Mouse (Mus musculus) kidney, embryonic 15.5 days (tissue): ENCODE results near the gene Rrp8. TPM values are rescaled to one million over a fixed set of nuclear protein-coding genes. Genes with fewer than 3 reads are reported as not detected.
A peak's percentile ranks its signal among the peaks of the same experiment; 100 is the strongest.

Source experiments
- ATAC-seq: fragments of 200-750 bp; cut with Nextera tagmentation; replicated peaks from 2 replicates; pipeline ENCODE4 v1.8.0; 2017; ENCODE audit warnings: moderate TSS enrichment; ENCODE audit not compliant: low FRiP score
- H3K27ac ChIP-seq: fragments of 300-500 bp; sonication (generic); 2 replicates; pipeline ENCODE4 v1.5.1; 2015; ENCODE audit warnings: mild to moderate bottlenecking, inconsistent platforms
- H3K27me3 ChIP-seq: fragments of 300-500 bp; sonication (generic); 2 replicates; pipeline ENCODE4 v1.6.1; 2015; ENCODE audit warnings: inconsistent platforms
- H3K36me3 ChIP-seq: fragments of 300-500 bp; sonication (generic); 2 replicates; pipeline ENCODE4 v1.6.1; 2015; ENCODE audit warnings: inconsistent platforms
- H3K4me1 ChIP-seq: fragments of 300-500 bp; sonication (generic); 2 replicates; pipeline ENCODE4 v1.6.1; 2015; ENCODE audit warnings: inconsistent platforms
- H3K4me2 ChIP-seq: fragments of 300-500 bp; sonication (generic); 2 replicates; pipeline ENCODE4 v1.6.1; 2015; ENCODE audit warnings: moderate library complexity, mild to moderate bottlenecking, inconsistent platforms
- H3K4me3 ChIP-seq: fragments of 300-500 bp; sonication (generic); replicated peaks from 2 replicates; pipeline ENCODE4 v1.5.1; 2015; ENCODE audit warnings: mild to moderate bottlenecking, inconsistent platforms
- H3K9ac ChIP-seq: fragments of 300-500 bp; sonication (generic); 2 replicates; pipeline ENCODE4 v1.6.1; 2015; ENCODE audit warnings: mild to moderate bottlenecking, inconsistent platforms
- H3K9me3 ChIP-seq: fragments of 300-500 bp; sonication (generic); replicated peaks from 2 replicates; pipeline ENCODE4 v1.6.1; 2016; ENCODE audit warnings: inconsistent platforms
- WGBS: fragments of 180-500 bp; shearing (Covaris S2); methylation state at CpG from one replicate; pipeline ENCODE4 v1.1.7; 2015; ENCODE audit warnings: mixed read lengths; 5-methylcytosine and 5-hydroxymethylcytosine counted together
- polyA plus RNA-seq: library from polyadenylated mRNA; unstranded; fragments of >200 nt; fragmentation: Nextera tagmentation; extraction: Ambion mirVana; gene quantifications from 2 replicates; pipeline ENCODE4 v1.2.1, GENCODE M21; 2015

The Rrp8 gene
- polyA plus RNA-seq, 1 experiment from 2014 or later = 44.8 TPM

DNA sequence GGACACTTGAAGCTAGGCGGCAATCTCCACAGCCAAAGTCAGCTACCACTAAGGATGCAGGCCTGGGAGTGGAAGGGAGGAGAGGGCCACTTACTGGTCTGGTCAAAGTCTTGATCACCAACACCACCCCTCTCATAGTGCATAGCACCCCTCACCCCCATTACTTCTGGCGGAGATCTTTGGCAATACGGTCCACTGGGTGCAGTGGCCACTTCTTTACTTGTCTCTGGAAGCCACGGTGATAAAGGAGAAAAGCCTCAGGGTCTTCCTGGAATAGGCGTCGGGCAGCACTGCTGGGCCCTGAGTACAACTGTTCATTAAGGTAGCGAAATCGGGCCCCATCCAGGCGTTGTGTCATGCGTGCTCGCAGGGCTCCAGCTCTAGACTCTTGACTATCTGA lies 3.3 kb downstream of the Rrp8 start:
- H3K4me2 ChIP-seq = no peak overlapping the region
- H3K27ac ChIP-seq = no peak overlapping the region
- no peak for ATAC-seq
- no peak overlapping the region for H3K9ac ChIP-seq
- H3K27me3 ChIP-seq = no peaks in the 10 kb centered on the region
- WGBS = 93% methylated on average over 11 of the region's 11 CpGs
- peaks cover 27% of the 10 kb centered on the region for H3K4me1 ChIP-seq
- no peaks in the 10 kb centered on the region for H3K9me3 ChIP-seq
- no peak overlapping the region for H3K4me3 ChIP-seq
- peaks cover 61% of the 10 kb centered on the region for H3K36me3 ChIP-seq

GRCm38 (mm10) chr7:105728701-105729428 lies 8.3 kb downstream of the Rrp8 start:
- H3K36me3 ChIP-seq = peaks cover 58% of the 10 kb centered on the region
- no peak overlapping the region for H3K4me2 ChIP-seq
- no peak overlapping the region for H3K27ac ChIP-seq
- no peaks in the 10 kb centered on the region for H3K27me3 ChIP-seq
- no peaks in the 10 kb centered on the region for H3K4me1 ChIP-seq
- H3K9me3 ChIP-seq = no peaks in the 10 kb centered on the region
- WGBS = 76% methylated on average over 6 of the region's 6 CpGs
- no peak overlapping the region for H3K4me3 ChIP-seq
- no peak overlapping the region for H3K9ac ChIP-seq
- ATAC-seq = no peak

DNA sequence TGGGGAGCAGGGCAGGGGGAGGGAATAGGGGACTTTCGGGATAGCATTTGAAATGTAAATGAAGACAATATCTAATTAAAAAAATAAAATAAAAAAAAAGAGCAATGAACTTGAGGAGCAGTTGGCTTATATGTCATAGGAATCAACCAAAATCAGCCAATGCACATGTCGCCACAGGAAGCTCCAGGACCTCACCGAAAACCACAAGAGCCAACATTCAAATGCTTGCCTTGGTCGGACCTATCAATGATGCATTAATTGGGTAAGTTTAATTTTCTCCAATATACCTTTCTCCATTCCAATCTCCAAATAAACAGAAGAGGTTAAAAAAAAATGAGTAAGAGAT lies 10.2 kb downstream of the Rrp8 start:
- no peak for ATAC-seq
- Histone ChIP-seq H3K4me1 (no peaks in the 10 kb centered on the region), H3K36me3 (peaks cover 39% of the 10 kb centered on the region), H3K27ac (no peak overlapping the region), H3K27me3 (no peaks in the 10 kb centered on the region), H3K4me2 (no peak overlapping the region), H3K4me3 (no peak overlapping the region), H3K9ac (no peak overlapping the region), H3K9me3 (no peaks in the 10 kb centered on the region)
- WGBS = 89% methylated on average over 4 of the region's 4 CpGs

- H3K27me3 ChIP-seq = no peaks in the 10 kb centered on the region
- peak; percentile 71 for ATAC-seq
- H3K27ac ChIP-seq = no peak overlapping the region
- no peak overlapping the region for H3K4me3 ChIP-seq
- peaks cover 33% of the 10 kb centered on the region for H3K36me3 ChIP-seq
- H3K4me1 ChIP-seq = no peaks in the 10 kb centered on the region
- H3K9ac ChIP-seq = no peak overlapping the region
- 82% methylated on average over 4 of the region's 4 CpGs for WGBS
- no peaks in the 10 kb centered on the region for H3K9me3 ChIP-seq
- no peak overlapping the region for H3K4me2 ChIP-seq
Measured at GRCm38 (mm10) chr7:105726144-105726979, 10.8 kb downstream of the Rrp8 start.

DNA sequence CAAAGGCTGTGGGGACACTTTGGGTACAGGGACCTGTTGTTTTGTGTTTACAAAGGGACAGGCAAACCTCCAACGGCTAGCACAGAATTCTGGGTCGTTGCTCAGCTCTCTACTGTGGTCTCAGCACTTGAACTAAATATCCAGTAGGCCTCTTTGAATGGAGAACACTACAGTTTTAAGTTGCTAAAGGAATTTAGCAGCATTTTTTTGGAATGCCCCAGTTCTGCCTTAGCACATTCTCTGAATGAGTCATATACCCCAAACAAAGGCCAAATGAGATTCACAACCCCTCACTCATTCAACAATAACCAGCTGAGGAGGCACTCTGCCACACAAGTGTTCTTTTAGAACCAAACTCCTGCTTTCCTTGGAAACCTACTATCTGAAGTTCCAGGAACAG lies 15.3 kb downstream of the Rrp8 start:
- Histone ChIP-seq H3K4me2 (no peak overlapping the region), H3K36me3 (no peaks in the 10 kb centered on the region), H3K4me3 (no peak overlapping the region), H3K9me3 (no peaks in the 10 kb centered on the region), H3K4me1 (no peaks in the 10 kb centered on the region), H3K27ac (no peak overlapping the region), H3K27me3 (no peaks in the 10 kb centered on the region), H3K9ac (no peak overlapping the region)
- ATAC-seq = no peak
- WGBS = 65% methylated on average over 2 of the region's 2 CpGs

GRCm38 (mm10) chr7:105715366-105715765 lies 21.8 kb downstream of the Rrp8 start:
- no peak for ATAC-seq
- Histone ChIP-seq H3K36me3 (no peaks in the 10 kb centered on the region), H3K27me3 (no peaks in the 10 kb centered on the region), H3K4me1 (no peaks in the 10 kb centered on the region), H3K27ac (no peak overlapping the region), H3K9ac (no peak overlapping the region), H3K4me2 (no peak overlapping the region), H3K9me3 (no peaks in the 10 kb centered on the region), H3K4me3 (no peak overlapping the region)
- WGBS = 60% methylated on average over 3 of the region's 3 CpGs

DNA sequence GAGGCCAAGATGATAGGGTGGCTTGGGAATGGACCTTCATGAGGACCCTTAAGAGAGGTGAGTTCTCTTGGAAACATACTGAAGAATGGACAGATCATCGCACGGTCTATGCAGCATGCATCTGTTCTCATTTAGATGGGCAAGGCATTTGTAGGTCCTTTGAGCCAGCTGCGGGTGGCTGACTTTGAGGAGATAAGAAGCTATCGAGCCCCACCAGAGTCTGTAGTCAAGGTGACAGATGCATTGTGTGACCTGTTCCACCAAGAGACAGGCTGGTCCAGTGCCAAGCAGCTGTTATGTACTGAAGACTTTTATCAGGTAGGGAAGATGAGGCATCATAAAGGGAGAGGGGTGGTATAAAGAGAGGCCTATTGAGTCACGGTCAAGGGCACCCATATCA lies 28.5 kb downstream of the Rrp8 start:
- Histone ChIP-seq H3K9ac (no peak overlapping the region), H3K4me3 (no peak overlapping the region), H3K4me2 (no peak overlapping the region), H3K9me3 (no peaks in the 10 kb centered on the region), H3K27me3 (no peaks in the 10 kb centered on the region), H3K4me1 (no peaks in the 10 kb centered on the region), H3K36me3 (no peaks in the 10 kb centered on the region), H3K27ac (no peak overlapping the region)
- ATAC-seq = no peak
- WGBS = 94% methylated on average over 5 of the region's 5 CpGs

- Histone ChIP-seq H3K36me3 (no peaks in the 10 kb centered on the region), H3K9ac (no peak overlapping the region), H3K27me3 (no peaks in the 10 kb centered on the region), H3K27ac (no peak overlapping the region), H3K4me2 (no peak overlapping the region), H3K4me3 (no peak overlapping the region), H3K4me1 (no peaks in the 10 kb centered on the region), H3K9me3 (no peaks in the 10 kb centered on the region)
- WGBS = 86% methylated on average over 4 of the region's 4 CpGs
- no peak for ATAC-seq
Measured at GRCm38 (mm10) chr7:105703816-105704215, 33.4 kb downstream of the Rrp8 start.

DNA sequence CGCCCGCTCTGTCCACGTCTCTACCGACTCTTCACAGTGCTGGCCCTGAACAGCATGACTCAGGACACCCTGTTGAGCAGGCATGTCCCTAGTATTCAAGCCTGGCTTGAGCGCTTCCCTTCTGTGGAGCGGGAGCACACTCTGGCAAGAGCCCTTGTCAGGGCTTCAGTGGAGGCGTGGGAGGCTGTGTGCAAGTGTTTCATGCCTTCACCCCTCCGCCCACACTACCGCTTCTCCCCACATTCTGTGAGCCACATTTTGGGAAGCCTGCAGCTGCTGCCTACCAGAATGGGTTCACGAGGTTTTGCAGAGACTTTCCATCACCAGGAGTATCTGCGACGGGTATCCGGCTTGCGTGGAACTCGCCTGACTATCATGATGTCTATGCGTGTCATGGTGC lies 34.0 kb downstream of the Rrp8 start:
- 80% methylated on average over 16 of the region's 16 CpGs for whole genome bisulfite sequencing
- Histone ChIP-seq H3K4me2 (no peak overlapping the region), H3K4me3 (no peak overlapping the region), H3K4me1 (no peaks in the 10 kb centered on the region), H3K27ac (no peak overlapping the region), H3K9me3 (no peaks in the 10 kb centered on the region), H3K36me3 (no peaks in the 10 kb centered on the region), H3K9ac (no peak overlapping the region), H3K27me3 (no peaks in the 10 kb centered on the region)
- no peak for ATAC-seq

DNA sequence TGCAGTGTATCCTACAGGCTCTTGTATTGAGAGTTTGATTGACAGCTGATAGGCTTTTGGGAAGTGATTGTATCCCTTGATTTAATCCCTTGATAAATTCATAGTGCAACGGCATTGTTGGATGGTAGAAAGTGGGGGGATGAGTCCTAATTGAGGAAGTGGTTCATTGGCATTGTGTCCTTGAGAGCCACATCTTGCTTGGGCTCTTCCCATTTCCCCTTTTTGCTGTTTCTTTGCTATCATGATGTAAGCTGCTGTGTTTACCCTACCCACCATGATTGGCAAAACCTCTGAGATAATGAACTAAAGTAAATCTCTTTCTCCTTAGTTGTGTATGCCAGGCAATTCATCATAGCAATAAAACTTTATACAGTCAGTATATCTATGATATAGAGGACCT lies 46.3 kb downstream of the Rrp8 start:
- Histone ChIP-seq H3K9me3 (no peaks in the 10 kb centered on the region), H3K27me3 (no peaks in the 10 kb centered on the region), H3K4me2 (no peak overlapping the region), H3K4me1 (no peaks in the 10 kb centered on the region), H3K4me3 (no peak overlapping the region), H3K36me3 (no peaks in the 10 kb centered on the region), H3K27ac (no peak overlapping the region), H3K9ac (no peak overlapping the region)
- no peak for ATAC-seq
- WGBS = 81% methylated on average over 1 of the region's 1 CpGs

DNA sequence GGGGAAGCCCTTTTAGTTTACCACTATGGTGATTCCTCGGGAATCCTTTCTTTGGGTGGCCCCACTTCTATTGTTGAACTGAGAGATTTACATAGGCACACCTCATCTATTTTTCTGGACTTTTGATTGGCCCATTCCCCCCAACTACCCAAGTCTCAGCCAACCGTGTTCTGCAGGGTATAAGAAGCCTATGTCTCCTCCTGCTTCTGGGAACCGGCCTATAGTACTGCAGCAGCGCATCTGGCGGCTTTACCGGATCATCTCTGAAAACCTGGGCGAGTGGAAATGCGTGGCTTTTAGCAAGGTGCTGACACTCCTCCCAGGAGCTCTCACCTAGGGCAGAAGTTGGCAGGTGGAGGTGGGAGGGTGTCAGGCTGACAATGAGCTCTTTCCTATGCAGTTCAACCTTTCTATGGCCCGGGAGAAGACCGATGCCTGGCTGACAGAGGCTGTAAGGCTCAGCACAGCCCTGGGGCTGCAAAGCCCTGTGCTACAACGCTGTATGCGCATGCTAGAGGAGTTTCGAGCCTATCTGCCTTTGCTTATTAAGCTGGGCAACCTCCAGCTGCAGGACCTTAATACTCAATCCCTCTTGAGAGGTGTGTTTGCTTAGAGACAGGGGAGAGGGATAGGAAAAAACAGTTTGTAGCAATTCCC lies 51.5 kb downstream of the Rrp8 start:
- H3K27ac ChIP-seq = no peak overlapping the region
- H3K4me3 ChIP-seq = no peak overlapping the region
- H3K4me2 ChIP-seq = peak overlapping the region; percentile 41
- H3K9ac ChIP-seq = no peak overlapping the region
- H3K4me1 ChIP-seq = no peaks in the 10 kb centered on the region
- no peaks in the 10 kb centered on the region for H3K27me3 ChIP-seq
- 19% methylated on average over 13 of the region's 13 CpGs for WGBS
- H3K9me3 ChIP-seq = no peaks in the 10 kb centered on the region
- ATAC-seq = peak; percentile 62; the same call in 1 of the 2 replicates
- no peaks in the 10 kb centered on the region for H3K36me3 ChIP-seq
